Mouse (Mus musculus): ENCODE measurements around the gene Cc2d1a.

- TF ChIP-seq CTCF (IDR thresholded peaks at IDR 0.05; ENCODE audit: insufficient read depth, low read depth, low read length): peak; percentile 39
- TF ChIP-seq POLR2A (IDR thresholded peaks at IDR 0.05; ENCODE audit: insufficient read depth, low read depth, low read length): no peak
These were observed 39.5 kb upstream of the Cc2d1a start for GRCm38 (mm10) chr8:84187065-84187755.
